Mouse (Mus musculus) heart, adult 8-10 months (tissue): ENCODE results near the gene Mical3. TPM values are rescaled to one million over a fixed set of nuclear protein-coding genes. Genes with fewer than 3 reads are reported as not detected.

Source experiments
- DNase-seq: peaks from one replicate; pipeline ENCODE4 v3.0.0; 2022; ENCODE audit warnings: low spot score
- total RNA-seq, 4 experiments: library from RNA; stranded (reverse); gene quantifications; 2 replicates each; pipeline ENCODE4 v1.2.4; 2022

Mical3 gene
- total RNA-seq: 100 to 1,000 TPM; 112 to 130 (median 120) TPM

DNA sequence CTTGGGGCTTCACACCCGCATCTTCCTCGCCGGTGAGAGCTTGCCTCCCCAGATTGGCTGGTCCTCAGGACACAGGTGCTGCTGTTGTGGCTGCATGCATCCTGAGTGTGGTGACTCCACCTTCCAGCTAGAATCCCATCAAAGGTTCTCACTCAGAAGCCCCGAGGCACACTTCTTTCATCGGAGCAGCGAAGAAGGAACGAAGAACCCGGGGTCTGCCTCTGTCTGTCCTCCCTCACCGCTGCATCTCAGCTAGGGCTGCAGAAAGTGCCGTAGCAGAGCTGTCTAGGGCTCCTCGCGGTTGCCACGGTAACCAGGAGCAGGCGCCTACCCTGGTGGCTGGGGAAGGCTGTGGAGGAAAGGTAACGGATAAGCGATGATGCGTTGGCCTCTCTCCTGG, at the start of gene Mical3:
Mical3 (minus strand) TSS at position 227 of the 400 bp plus-strand sequence.
- DNase-seq: no peak

DNA sequence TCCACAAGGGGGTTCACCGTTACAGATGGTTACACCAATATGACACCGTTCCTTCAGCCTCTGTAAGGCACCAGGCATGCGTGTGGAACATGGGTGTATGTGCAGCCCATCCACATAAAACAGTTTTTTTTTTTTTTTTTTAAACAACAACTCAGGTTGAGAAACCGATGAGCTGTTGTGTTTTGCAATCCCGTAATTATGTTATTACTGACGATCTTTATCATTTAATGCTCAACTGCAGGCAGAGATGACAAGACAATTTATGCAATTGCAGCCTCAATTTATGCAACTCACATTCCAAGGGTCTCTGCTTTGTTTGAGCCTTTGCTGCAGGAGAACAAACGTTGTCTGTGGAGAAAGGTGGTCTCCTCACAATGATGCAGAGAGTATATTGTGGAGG, 49.0 kb upstream of the Mical3 start:
- DNase-seq: no peak

DNA sequence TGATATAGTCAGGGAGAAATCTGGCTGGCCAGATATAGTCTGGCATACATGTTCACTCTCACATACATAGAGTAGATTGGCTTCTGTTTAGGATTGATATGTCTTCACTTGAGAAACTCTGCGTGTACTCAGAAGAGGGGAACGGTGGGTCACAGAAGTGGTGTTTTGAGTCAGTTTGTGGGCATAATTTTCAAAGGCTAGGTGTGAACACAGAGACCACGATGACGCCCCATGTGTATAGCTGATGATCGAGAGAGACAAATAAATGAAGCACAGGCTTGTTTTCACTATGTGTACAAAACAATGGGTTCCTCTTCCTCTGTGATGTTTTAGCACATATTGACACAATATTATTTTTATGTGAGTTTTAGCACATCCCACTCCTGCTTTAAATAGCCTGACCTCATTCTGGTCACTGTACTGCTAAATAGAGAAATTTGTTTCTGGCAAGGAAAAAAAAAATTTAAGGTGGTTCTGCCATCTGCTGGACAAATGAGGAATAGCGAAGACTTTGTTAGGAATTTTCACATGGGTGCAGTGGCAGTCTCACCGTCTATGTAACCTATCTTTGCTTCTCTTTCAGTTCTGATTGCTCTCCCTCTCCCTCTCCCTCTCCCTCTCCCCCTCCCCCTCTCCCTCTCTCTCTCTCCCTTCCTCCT, 48.0 kb upstream of the Mical3 start:
- peak; percentile 77 for DNase-seq

DNA sequence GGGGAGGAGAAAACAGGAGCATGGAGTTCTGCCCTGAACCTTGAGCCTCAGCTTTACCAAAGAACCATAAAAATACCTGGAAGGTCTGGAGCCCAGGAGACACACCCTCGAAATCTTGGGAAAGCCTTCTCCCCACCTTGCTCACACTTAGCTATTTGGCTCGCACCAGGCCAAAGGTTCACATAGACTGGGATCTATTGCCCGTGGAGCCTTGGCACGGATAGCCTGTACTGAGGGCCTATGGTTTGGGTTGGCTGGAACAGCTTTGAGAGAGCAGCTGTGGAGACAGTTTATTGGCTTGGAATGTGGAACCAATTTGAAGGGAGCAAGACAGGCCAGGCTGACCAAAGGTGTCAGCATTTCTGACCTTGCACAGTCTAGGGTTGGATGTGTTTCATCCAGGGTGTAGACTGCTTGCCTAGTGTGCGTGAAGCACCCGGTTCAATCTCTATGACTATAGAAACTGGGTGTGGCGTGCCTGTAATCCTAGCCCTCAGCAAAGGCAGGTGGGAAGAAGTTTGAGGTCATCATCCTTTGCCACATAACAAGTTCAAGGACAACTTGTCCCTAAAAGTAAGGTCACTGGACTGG, 46.4 kb upstream of the Mical3 start:
- no peak for DNase-seq

DNA sequence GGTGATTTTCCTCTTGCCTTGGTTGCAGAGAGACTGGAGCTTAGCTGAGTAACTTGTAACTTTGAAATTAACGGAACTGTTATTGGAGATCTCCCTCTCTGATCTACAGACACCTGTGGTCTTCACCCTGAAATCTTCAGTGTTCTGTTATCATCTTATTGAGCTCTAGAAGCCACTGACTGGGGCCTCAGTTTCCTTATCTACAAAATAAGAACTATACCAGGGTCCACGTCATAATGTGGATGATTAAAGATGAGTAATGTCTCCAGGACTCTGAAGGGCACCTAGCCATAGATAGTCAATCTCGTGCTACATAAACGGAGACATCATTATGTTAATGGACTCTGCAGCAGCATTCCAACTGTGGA, 45.9 kb upstream of the Mical3 start:
- DNase-seq: no peak

DNA sequence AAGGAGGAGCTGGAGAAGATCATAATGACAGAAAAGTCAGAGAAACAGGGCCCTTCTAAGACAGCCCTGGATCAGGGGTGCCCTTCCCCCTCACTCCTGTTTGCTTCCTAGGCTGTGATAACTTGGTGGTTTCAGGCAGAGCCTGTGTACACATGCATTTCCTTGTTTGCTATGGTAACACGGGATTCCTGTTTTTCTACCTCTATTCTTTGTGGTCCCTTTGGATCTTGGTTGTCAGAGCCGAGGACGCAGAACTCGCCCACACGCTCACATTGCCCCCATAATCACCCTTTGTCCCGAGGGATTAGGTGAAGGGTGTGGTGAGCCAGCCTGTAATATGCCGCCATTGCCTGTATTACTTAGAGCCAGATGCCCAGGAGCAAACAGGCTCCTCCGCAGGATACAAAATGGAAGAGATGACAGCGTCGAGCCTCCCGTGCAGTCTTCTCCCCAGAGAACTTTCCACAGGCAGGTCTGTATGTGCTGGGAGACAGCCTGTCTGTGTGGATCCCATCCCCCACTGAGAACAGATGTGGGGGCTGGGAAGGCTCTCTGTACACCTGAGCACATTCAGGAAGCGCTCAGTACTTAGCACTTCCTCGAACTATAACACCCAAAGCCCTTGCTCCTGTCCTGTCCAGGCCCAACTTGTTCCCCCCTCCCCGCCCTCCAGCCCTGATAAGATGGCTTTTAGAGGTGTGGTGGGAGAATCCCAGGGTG, 45.4 kb upstream of the Mical3 start:
- no peak for DNase-seq

DNA sequence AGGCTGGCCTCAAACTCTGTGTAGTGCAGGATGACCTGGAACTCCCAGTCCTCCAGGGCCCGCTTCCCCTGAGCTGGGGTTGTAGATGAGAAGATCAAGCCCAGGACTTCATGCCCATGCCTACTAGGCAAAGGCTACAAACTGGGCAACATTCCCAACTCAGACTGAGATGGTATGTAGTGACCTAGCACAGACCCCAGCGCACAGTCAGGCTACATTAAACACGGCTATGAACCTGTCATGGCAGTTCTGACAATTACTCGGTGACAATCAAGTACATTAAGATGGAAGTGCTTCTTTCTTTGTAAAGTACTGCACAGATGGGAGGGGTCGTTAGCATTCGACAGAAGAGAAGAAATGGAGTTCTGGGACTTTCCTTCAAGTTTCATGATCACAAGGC, 44.0 kb upstream of the Mical3 start:
- DNase-seq: no peak

DNA sequence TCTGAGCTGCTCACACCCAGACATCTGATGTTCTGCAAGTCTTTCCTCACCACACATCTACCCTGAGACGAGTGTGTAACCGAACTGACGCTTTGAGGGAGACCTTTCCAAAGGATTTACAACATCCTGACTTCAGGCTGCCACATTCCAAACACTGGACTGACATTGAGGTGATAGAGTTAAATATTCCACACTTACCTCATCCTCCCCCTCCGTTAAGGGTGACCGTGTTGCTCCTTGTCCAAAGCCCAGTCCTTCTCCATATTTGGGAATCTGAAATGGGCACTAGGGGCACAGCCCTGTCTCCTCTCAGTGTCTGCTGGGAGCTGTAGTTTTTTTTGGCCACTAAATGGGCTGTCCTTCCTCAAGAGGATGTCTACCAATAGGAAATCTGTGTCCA, 42.7 kb upstream of the Mical3 start:
- DNase-seq: no peak

DNA sequence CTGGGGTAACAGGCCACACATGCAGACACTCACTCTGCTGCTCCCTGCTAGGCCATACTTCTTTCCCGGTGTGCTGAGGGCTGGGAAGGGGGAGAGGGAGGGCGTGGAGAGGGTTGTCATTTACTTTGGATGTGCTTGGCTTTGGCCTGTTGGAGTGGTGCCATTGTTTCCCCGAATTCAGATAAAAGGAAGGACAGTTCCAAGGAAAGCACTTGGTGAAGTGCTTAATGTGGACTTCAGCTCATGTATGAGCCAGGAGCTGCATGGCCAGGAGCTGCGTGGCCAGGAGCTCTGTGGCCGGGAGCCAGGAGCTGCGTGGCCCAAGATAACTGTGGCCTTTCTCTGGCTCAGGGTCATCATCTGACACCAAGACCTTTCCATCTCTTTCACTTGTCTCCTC, 40.3 kb upstream of the Mical3 start:
- DNase-seq: peak; percentile 68

DNA sequence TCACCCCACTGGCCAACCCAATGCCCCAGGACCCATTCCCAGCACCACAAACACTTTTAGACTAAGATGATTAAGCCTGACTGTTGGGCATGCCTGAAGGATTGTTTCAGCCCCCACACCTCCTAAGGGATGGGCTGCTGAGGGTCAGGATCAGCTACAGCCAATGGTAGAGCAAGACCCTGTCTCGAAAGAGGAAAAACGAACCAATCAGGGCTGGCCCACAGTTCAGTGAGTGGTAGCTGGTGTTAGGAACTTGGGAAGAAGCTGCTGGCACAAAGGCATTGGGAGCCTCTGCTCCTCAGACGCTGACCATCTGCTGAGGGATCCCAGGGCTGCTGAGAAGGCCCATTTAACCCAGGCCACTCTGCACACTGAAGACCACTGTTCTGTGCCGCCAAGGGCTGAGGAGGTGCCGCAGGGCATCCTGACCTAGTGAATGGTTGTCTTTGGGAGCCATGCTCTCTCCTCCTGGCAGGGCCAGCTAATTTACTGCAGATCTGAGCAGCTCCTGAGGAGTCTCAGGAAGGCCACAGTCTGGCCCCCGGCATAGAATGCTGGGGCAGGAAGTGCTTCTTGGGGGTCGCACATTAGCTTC, 36.7 kb upstream of the Mical3 start:
- DNase-seq: no peak

DNA sequence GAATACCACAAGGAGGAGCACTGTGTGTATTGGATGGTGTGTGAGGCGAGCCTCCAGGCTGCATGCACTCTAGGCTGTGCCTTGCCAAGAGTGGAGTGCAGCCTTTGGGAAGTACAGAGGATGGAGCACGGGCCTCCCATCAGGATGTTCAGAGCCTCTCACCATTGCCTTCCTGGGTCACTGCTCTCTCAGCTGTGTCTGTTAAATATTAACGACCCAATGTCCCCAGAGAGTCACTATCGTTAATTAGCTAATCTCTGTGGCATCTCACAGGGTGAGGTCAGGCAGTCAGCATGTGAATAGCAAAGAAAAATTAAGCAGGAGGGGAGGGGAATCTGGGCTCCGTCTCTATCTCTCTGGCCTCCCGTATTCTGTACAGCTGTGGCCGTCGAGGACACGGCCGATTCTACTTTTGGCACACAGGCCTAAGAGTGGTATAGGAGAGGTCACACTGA, 35.3 kb upstream of the Mical3 start:
- no peak for DNase-seq

DNA sequence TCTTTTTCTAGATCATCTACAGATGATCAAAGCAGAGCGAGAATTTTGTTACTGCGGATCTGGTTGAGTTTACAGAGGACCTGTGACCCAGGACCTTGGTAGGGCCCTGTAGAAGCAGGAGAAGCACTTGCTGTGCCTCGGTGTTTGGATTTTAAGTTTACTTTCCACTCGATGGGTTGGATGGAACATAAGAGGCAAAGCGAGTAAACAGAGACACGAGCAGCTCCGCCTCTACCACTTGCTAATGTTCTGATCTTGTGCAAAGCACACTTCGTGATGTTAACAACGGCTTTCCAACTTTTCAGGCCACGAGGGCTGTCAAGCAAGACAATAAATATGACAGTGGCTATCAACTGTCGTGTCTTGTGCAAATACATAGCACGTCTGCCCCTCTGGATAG, 31.8 kb upstream of the Mical3 start:
- no peak for DNase-seq

DNA sequence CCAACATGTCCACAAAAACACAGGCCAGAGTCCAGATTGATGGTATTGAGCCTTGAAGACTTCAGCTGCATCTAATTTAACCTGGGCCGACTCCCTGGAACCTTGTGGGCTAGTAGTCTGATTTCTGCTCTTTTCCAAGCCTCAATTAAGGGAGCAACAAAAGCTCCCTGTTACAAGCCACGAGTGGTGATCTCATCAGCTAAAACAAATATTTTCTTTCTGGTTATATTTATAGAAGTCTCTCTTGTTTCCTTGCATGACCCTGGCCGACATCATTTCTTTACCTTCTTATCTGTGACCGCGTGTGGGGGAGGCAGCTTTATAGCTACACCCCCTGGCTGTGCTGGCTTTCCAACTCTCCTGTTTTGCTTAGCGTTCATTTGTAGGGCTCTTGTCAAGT, 29.3 kb upstream of the Mical3 start:
- DNase-seq: no peak

DNA sequence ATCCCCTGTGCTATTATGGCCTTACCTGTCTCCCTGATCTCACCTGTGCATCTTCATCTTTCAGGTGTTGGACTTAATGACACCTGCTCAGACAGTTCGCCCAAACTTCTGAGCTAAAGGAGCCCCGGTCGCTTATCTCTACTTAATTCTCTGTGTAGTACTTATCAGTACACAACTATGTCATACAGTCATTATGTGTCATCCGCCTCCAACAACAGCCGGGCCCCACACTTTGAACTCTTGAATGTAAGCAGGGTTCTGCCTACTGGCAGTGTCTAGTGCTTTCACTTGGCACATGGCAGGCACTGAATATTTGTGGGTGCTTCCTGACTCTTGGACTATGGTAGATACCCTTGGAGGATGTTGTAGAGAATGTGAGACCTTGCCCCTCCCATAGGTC, 28.8 kb upstream of the Mical3 start:
- DNase-seq: no peak

DNA sequence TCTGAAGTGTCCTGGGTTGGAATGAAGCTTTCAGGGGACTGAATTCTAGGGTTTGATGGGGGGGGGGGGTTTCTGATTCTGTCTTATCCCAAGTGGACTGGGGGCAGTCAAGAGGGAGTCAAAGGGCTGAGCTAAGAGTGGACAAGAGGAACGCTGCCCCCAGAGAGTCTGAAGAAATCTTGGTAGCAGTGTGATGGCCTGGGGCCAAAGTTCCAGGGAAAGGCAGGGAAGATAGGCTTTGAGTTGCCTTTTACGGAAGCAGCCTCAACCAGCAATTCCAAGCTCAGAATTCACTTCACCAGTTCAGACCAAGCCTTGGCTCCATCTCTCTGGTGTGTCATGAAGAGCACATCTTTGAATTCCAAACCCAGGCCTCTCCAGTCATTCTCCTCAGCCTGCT, 25.2 kb upstream of the Mical3 start:
- no peak for DNase-seq

DNA sequence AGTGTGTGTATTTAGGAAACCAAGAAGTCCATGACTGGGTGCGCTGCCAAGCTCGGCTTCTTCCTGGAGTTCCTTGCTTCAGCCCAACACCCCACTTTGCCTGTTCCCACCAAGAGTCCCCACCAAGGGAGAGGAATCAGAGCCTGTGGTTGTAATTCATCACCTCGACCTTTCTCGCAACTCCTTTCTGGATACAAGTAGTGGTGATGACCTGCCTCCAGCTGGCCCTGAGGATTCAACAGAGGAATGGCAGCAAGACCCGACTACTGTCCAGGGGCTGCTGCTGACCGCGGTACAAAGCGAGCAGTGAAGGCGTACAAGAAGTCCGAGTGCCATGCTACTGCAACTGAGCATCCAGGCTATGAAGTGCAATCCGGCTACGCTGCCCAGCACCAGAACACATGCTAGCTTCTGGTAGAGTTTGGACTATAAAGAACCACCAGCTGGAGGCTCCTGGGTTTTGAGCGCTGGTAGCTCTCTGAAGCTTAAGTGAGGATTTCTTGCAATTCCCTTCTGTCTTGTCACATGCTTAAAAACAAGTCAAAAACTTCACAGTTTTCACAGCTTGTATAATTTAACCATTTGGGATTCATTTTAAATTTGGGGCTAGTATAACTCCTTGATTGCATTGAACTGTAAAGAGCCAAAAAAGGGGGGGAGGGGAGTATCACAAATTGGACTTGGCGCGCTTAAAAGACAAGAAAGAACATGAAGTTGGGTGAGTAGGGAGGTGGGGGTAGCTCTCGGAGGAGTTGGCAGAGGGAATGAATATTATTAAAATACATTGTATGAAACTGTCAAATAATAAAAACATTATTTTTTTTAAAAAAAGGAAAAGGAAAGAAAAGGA, 23.9 kb upstream of the Mical3 start:
- DNase-seq: no peak

DNA sequence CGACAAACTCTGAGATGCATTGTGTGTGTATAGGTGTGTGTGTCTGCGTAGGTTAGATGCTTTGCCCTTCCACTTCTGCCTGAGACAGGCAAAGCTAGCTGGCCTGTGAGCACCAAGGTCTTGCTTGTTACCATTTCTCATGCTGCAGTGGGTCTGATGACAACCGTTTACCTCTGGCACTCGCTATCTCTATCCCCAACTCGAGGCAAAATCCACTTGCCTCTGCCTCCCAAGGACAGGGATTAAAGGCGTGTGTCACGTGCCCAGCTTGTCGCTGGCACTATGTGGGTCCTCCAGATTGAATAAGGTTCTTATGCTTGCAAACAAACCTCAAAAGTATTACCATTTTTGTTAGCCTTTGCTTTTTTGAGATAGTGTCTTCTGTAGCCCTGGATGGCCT, 22.4 kb upstream of the Mical3 start:
- DNase-seq: no peak

DNA sequence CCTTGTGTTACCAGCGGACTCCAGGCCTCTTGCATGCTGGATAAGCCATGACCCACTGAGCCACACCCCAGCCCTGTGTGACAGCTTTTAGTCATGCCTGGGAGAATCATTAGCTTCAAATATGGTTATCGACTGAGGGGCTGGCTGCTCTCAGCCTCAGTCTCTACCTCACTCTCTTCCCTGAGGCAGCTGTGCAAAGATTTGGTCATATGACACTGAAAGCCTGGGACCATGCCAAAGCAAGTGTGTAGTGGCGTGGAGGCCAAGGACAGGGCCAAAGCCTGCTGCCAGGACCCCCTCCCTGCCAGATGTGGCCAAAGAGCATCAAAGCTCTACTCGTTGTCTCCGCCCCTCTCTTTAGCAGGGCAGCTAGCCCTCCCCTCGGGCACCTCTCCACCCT, 20.9 kb upstream of the Mical3 start:
- DNase-seq: peak; percentile 55

DNA sequence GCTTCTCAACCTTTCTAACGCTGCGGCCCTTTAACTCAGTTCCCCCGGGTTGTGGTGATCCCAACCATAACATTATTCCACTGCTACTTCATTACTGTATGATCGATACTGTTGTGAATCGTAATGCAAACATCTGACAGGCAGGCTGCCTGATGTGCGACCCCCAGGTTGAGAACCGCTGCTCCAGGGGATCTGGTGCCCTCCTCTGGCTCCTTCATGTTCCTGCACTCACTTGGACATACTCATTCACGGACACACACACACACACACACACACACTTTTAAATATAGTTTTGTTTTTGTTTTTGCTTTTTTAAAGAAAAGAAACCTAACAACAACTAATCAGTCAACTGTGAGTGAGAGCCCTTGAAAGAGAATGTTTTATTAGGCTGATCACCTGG, 19.3 kb upstream of the Mical3 start:
- DNase-seq: no peak

DNA sequence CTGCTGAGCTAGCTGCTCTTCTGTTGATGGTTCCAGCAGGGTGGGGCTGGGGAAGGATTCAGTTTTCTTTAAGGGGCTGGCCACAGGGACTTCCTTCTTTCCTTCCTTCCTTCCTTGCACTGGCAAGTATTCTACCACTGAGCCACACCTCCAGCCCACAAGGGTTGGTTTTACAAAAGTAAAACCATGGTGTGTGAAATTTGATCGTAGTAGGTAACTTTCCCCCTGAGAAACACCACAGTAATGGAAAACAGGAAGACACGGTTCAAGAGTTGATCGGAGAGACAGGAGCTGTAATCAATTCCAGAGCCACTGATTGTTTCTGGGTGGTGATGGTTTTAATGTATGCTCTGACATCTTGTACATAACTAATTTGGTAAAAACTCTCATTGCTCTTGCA, 18.6 kb upstream of the Mical3 start:
- DNase-seq: no peak

DNA sequence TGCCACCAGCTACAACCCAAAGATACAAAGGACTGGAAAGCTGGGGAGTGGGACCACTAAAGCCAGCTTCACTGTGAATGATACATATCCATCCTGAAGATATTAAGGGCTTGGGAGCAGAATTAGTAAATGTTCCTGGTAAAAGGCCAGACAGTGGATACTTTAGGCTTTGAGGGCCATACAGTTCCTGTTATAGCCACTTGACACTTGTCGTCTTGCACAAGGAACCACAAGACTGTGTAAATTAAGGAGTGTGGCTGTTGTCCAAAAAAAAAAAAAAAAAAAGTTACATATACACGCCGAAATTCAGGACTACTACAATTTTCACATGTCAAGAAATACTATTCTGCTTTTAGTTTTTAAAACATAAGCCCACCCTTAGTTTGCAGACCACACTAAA, 17.6 kb upstream of the Mical3 start:
- no peak for DNase-seq

DNA sequence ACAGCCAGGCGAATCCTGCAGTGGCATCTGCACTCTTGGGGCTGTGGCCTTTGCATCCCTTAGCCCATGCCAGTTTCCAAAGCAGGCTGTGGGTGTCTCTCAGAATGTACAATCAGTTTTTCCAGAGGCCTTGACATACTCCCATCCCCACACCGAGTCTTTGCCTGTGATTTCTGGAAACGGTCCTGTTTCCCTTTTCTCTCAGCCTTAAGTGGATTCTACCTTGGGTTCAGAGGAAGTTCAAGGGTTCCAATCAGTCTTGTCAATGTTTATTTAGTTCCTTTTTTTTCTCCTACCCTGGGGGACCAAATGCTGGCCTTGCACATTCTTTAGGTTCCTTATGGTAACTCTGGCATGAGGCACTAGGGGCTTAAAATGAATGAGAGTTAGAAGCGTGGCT, 16.0 kb upstream of the Mical3 start:
- no peak for DNase-seq
